Mouse (Mus musculus) MEL (cell line): ENCODE measurements around the gene Rtn2. TPM values are rescaled to one million over a fixed set of nuclear protein-coding genes. Genes with fewer than 3 reads are reported as not detected.

Source experiments
- DNase-seq: peaks from one replicate; pipeline ENCODE4 v3.0.0; 2011; ENCODE audit warnings: low read depth, low spot score
- H3K27ac ChIP-seq: 2 replicates; pipeline ENCODE4 v1.5.1; 2012; ENCODE audit warnings: low read depth, mild to moderate bottlenecking, control low read depth, low read length, moderate library complexity; ENCODE audit not compliant: control insufficient read depth
- H3K27me3 ChIP-seq, 2 experiments: fragments of 150-350 bp in 1 of 2; sonication (generic) in 1 of 2; 2 replicates each; pipeline ENCODE4 v1.6.1; 2012; ENCODE audit warnings: low read length in 2 of 2, mild to moderate bottlenecking in 2 of 2, improper control_type of control experiment in 1 of 2, moderate library complexity in 1 of 2; ENCODE audit not compliant: insufficient read depth in 2 of 2, control insufficient read depth in 1 of 2
- H3K36me3 ChIP-seq, 2 experiments: 2 replicates each; pipeline ENCODE4 v1.6.1; 2012 to 2014; ENCODE audit warnings: low read length in 2 of 2, improper control_type of control experiment in 1 of 2, inconsistent platforms in 1 of 2, mild to moderate bottlenecking in 1 of 2; ENCODE audit not compliant: insufficient read depth in 2 of 2, control insufficient read depth in 1 of 2
- H3K4me1 ChIP-seq, 2 experiments: fragments of 150-350 bp in 1 of 2; sonication (generic) in 1 of 2; 2 replicates each; pipeline ENCODE4 v1.6.1; 2012; ENCODE audit warnings: low read length in 2 of 2, improper control_type of control experiment in 1 of 2, mild to moderate bottlenecking in 1 of 2; ENCODE audit not compliant: insufficient read depth in 2 of 2, control insufficient read depth in 1 of 2
- H3K4me3 ChIP-seq, 2 experiments: fragments of 150-350 bp in 1 of 2; sonication (generic) in 1 of 2; 2 replicates each; pipeline ENCODE4 v1.5.1; 2012; ENCODE audit warnings: low read depth in 2 of 2, low read length in 2 of 2, mild to moderate bottlenecking in 2 of 2, moderate library complexity in 2 of 2, control low read depth in 1 of 2, improper control_type of control experiment in 1 of 2; ENCODE audit not compliant: control insufficient read depth in 1 of 2, insufficient read depth in 1 of 2
- H3K79me2 ChIP-seq: 2 replicates; pipeline ENCODE4 v1.6.1; 2012; ENCODE audit warnings: mild to moderate bottlenecking, low read length, moderate library complexity; ENCODE audit not compliant: control insufficient read depth, poor library complexity, insufficient read depth
- H3K9ac ChIP-seq: 2 replicates; pipeline ENCODE4 v1.6.1; 2012; ENCODE audit warnings: low read depth, mild to moderate bottlenecking, control low read depth, low read length, moderate library complexity; ENCODE audit not compliant: control insufficient read depth, poor library complexity, severe bottlenecking
- H3K9me3 ChIP-seq: fragments of 150-350 bp; sonication (generic); replicated peaks from 2 replicates; pipeline ENCODE4 v1.6.1; 2012; ENCODE audit warnings: mild to moderate bottlenecking, low read length, improper control_type of control experiment, moderate library complexity; ENCODE audit not compliant: insufficient read depth
- CTCF ChIP-seq, 3 experiments: IDR thresholded peaks in 2 of 3; conservative IDR thresholded peaks in 1 of 3; 2 replicates each; pipeline ENCODE4 v1.5.1; 2011 to 2012; ENCODE audit warnings: low read length in 3 of 3, low read depth in 2 of 3, mild to moderate bottlenecking in 2 of 3, improper control_type of control experiment in 1 of 3, inconsistent platforms in 1 of 3, mixed read lengths in 1 of 3, moderate library complexity in 1 of 3; ENCODE audit not compliant: control insufficient read depth in 1 of 3, insufficient read depth in 1 of 3, poor library complexity in 1 of 3, severe bottlenecking in 1 of 3
- E2F4 ChIP-seq: IDR thresholded peaks from 2 replicates; pipeline ENCODE4 v1.6.1; 2011; ENCODE audit warnings: low read depth, low read length, improper control_type of control experiment, borderline replicate concordance
- EP300 ChIP-seq, 2 experiments: IDR thresholded peaks; 2 replicates each; pipeline ENCODE4 v1.6.1; 2011; ENCODE audit warnings: improper control_type of control experiment in 2 of 2, low read length in 2 of 2, low read depth in 1 of 2, mild to moderate bottlenecking in 1 of 2
- ETS1 ChIP-seq: IDR thresholded peaks from 2 replicates; pipeline ENCODE4 v1.6.1; 2012; ENCODE audit warnings: low read depth, mild to moderate bottlenecking, inconsistent platforms, low read length, improper control_type of control experiment, moderate library complexity
- GATA1 ChIP-seq: IDR thresholded peaks from 2 replicates; pipeline ENCODE4 v1.6.1; 2011; ENCODE audit warnings: low read depth, low read length, improper control_type of control experiment
- HCFC1 ChIP-seq: IDR thresholded peaks from 2 replicates; pipeline ENCODE4 v1.6.1; 2012; ENCODE audit warnings: low read depth, mild to moderate bottlenecking, inconsistent platforms, low read length, improper control_type of control experiment, moderate library complexity
- JUND ChIP-seq: IDR thresholded peaks from 2 replicates; pipeline ENCODE4 v1.6.1; 2011; ENCODE audit warnings: low read depth, mild to moderate bottlenecking, improper control_type of control experiment, low read length
- KAT2A ChIP-seq: conservative IDR thresholded peaks from 2 replicates; pipeline ENCODE4 v1.6.1; 2012; ENCODE audit warnings: low read depth, low read length, improper control_type of control experiment, inconsistent platforms
- MAFK ChIP-seq: IDR thresholded peaks from 2 replicates; pipeline ENCODE4 v1.6.1; 2011; ENCODE audit warnings: low read depth, mild to moderate bottlenecking, low read length, improper control_type of control experiment, borderline replicate concordance
- MXI1 ChIP-seq: IDR thresholded peaks from 2 replicates; pipeline ENCODE4 v1.6.1; 2011; ENCODE audit warnings: mild to moderate bottlenecking, low read depth, low read length, improper control_type of control experiment
- MYB ChIP-seq: IDR thresholded peaks from 2 replicates; pipeline ENCODE4 v1.6.1; 2011; ENCODE audit warnings: mild to moderate bottlenecking, low read depth, low read length, improper control_type of control experiment
- MYC ChIP-seq: IDR thresholded peaks from 2 replicates; pipeline ENCODE4 v1.6.1; 2011; ENCODE audit warnings: low read depth, mild to moderate bottlenecking, low read length, improper control_type of control experiment, moderate library complexity
- NELFE ChIP-seq: IDR thresholded peaks from 2 replicates; pipeline ENCODE4 v1.6.1; 2011; ENCODE audit warnings: low read depth, low read length, improper control_type of control experiment
- NRF1 ChIP-seq: IDR thresholded peaks from 2 replicates; pipeline ENCODE4 v1.6.1; 2014; ENCODE audit warnings: low read depth, mild to moderate bottlenecking, inconsistent platforms, low read length, improper control_type of control experiment, moderate library complexity; ENCODE audit not compliant: poor library complexity, insufficient read depth, severe bottlenecking
- RAD21 ChIP-seq: IDR thresholded peaks from 2 replicates; pipeline ENCODE4 v1.6.1; 2011; ENCODE audit warnings: mild to moderate bottlenecking, low read depth, low read length, improper control_type of control experiment
- RCOR1 ChIP-seq: IDR thresholded peaks from 2 replicates; pipeline ENCODE4 v1.6.1; 2012; ENCODE audit warnings: low read depth, mild to moderate bottlenecking, inconsistent platforms, low read length, improper control_type of control experiment
- SIN3A ChIP-seq: IDR thresholded peaks from 2 replicates; pipeline ENCODE4 v1.6.1; 2012; ENCODE audit warnings: low read length, improper control_type of control experiment, inconsistent platforms
- SMC3 ChIP-seq: IDR thresholded peaks from 2 replicates; pipeline ENCODE4 v1.6.1; 2011; ENCODE audit warnings: low read depth, low read length, improper control_type of control experiment
- TAL1 ChIP-seq: IDR thresholded peaks from 2 replicates; pipeline ENCODE4 v1.6.1; 2012; ENCODE audit warnings: mild to moderate bottlenecking, inconsistent platforms, low read length, moderate library complexity, mixed read lengths
- UBTF ChIP-seq: IDR thresholded peaks from 2 replicates; pipeline ENCODE4 v1.6.1; 2012; ENCODE audit warnings: low read depth, mild to moderate bottlenecking, inconsistent platforms, low read length, improper control_type of control experiment, moderate library complexity, borderline replicate concordance; ENCODE audit not compliant: insufficient read depth
- USF2 ChIP-seq, 2 experiments: IDR thresholded peaks; 2 replicates each; pipeline ENCODE4 v1.6.1; 2011 to 2012; ENCODE audit warnings: improper control_type of control experiment in 2 of 2, low read length in 2 of 2, borderline replicate concordance in 1 of 2, inconsistent platforms in 1 of 2, low read depth in 1 of 2, mild to moderate bottlenecking in 1 of 2; ENCODE audit not compliant: insufficient read depth in 1 of 2
- ZC3H11A ChIP-seq: IDR thresholded peaks from 2 replicates; pipeline ENCODE4 v1.6.1; 2012; ENCODE audit warnings: low read depth, mild to moderate bottlenecking, inconsistent platforms, low read length, improper control_type of control experiment
- ZNF384 ChIP-seq: IDR thresholded peaks from 2 replicates; pipeline ENCODE4 v1.6.1; 2012; ENCODE audit warnings: low read depth, mild to moderate bottlenecking, inconsistent platforms, low read length, improper control_type of control experiment
- polyA plus RNA-seq, 2 experiments: library from polyadenylated mRNA; stranded (reverse) in 1 of 2; unstranded in 1 of 2; fragments of >175 nt in 1 of 2; fragments of >200 nt in 1 of 2; gene quantifications; 2 replicates each; pipeline versions ENCODE4 v1.2.1 to v1.2.4; 2012; ENCODE audit warnings: low replicate concordance in 2 of 2, low read depth in 1 of 2; ENCODE audit not compliant: insufficient read length in 2 of 2, insufficient read depth in 1 of 2, missing spikeins in 1 of 2
- total RNA-seq: library from RNA; depleted of rRNA; stranded (reverse); fragments of 300-350 nt; gene quantifications from 2 replicates; pipeline ENCODE4 v1.2.3, GENCODE M21; 2012

The Rtn2 gene
- total and polyA plus RNA-seq, 3 experiments: 0.27 to 1.4 TPM; not detected in 1

DNA sequence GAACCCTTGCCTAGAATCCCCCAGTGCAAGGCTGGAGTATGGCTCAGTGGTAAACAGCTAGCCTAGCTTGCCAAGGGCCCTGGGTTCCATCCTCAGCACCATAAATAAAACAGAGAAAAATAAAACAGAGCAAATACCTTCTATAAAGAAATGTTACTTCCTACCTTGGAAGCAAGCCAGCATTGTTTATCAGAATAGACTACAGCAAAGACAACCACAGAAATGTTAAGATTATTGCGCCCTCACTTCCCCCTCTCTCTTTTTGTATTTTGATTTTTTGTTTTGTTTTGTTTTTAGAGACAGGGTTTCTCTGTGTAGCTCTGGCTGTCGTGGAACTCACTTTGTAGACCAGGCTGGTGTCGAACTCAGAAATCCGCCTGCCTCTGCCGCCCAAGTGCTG lies 15.4 kb downstream of the Rtn2 start:
- Histone ChIP-seq H3K27me3 (no peaks in the 10 kb centered on the region), H3K27ac (no peak overlapping the region)
- TF ChIP-seq SIN3A: 0 out of 2 replicates have a peak, but pooled peaks have one; percentile 35
- 0 out of 2 replicates have a peak, but pooled peaks have one; percentile 30 for TF ChIP-seq GATA1
- TF ChIP-seq EP300 (IDR thresholded peaks at IDR 0.05; ENCODE audit: low read depth in 1 of 2, low read length in 2 of 2): peak in 1 of 2 experiments; percentile 23; a peak in 1 of 4 replicates
- no peak for TF ChIP-seq ZNF384
- TF ChIP-seq NRF1: no peak
- TF ChIP-seq RAD21: no peak
- TF ChIP-seq E2F4: no peak
- TF ChIP-seq MYB: no peak
- TF ChIP-seq MXI1: no peak
- no peak for TF ChIP-seq KAT2A
- TF ChIP-seq RCOR1: peak; percentile 93
- TF ChIP-seq ETS1: no peak
- no peak for TF ChIP-seq JUND
- TF ChIP-seq MYC: no peak
- TF ChIP-seq USF2 (IDR thresholded peaks at IDR 0.05; ENCODE audit: borderline replicate concordance in 1 of 2, insufficient read depth in 1 of 2, low read depth in 1 of 2, low read length in 2 of 2): no peak
- TF ChIP-seq NELFE: no peak
- TF ChIP-seq, all 39 proteins: peak for 4
- no peak overlapping the region for H3K4me3 ChIP-seq
- DNase-seq: peak; percentile 66
- H3K36me3 ChIP-seq: no peaks in the 10 kb centered on the region
- H3K9ac ChIP-seq: no peak overlapping the region
- H3K9me3 ChIP-seq: no peaks in the 10 kb centered on the region
- H3K79me2 ChIP-seq: no peaks in the 10 kb centered on the region
- peaks cover 0 to 8% of the 10 kb centered on the region in 2 experiments; a peak in 2 of 4 replicates for H3K4me1 ChIP-seq

- Histone ChIP-seq H3K27me3 (no peaks in the 10 kb centered on the region), H3K36me3 (no peaks in the 10 kb centered on the region), H3K4me1 (peaks cover 0 to 6% of the 10 kb centered on the region in 2 experiments; a peak in 2 of 4 replicates), H3K9ac (no peak overlapping the region), H3K79me2 (no peaks in the 10 kb centered on the region), H3K4me3 (no peak overlapping the region), H3K9me3 (no peaks in the 10 kb centered on the region), H3K27ac (no peak overlapping the region)
- TF ChIP-seq CTCF (IDR thresholded peaks at IDR 0.05 in 2 of 3, conservative IDR thresholded peaks at IDR 0.05 in 1 of 3; ENCODE audit: control insufficient read depth in 1 of 3, insufficient read depth in 1 of 3, low read depth in 2 of 3, low read length in 3 of 3, poor library complexity in 1 of 3, severe bottlenecking in 1 of 3) (peak; percentile 45 to 87 (median 75)), ZC3H11A (peak; percentile 62), SIN3A (peak; percentile 48; the same call in 1 of the 2 replicates), HCFC1 (peak; percentile 64; the same call in 1 of the 2 replicates), UBTF (no peak), SMC3 (peak; percentile 67), NELFE (no peak), MAFK (no peak), RAD21 (peak; percentile 78), TAL1 (no peak)
- DNase-seq: peak; percentile 76
Observed at GRCm38 (mm10) chr7:19299194-19299593, 16.8 kb downstream of the Rtn2 start.
